Mouse (Mus musculus) retina, postnatal 1 day (tissue): ENCODE results near the gene Insl6.

Experiments used
- DNase-seq: peaks from one replicate; pipeline ENCODE4 v3.0.0-alpha.2; 2012

Gene Insl6

DNA sequence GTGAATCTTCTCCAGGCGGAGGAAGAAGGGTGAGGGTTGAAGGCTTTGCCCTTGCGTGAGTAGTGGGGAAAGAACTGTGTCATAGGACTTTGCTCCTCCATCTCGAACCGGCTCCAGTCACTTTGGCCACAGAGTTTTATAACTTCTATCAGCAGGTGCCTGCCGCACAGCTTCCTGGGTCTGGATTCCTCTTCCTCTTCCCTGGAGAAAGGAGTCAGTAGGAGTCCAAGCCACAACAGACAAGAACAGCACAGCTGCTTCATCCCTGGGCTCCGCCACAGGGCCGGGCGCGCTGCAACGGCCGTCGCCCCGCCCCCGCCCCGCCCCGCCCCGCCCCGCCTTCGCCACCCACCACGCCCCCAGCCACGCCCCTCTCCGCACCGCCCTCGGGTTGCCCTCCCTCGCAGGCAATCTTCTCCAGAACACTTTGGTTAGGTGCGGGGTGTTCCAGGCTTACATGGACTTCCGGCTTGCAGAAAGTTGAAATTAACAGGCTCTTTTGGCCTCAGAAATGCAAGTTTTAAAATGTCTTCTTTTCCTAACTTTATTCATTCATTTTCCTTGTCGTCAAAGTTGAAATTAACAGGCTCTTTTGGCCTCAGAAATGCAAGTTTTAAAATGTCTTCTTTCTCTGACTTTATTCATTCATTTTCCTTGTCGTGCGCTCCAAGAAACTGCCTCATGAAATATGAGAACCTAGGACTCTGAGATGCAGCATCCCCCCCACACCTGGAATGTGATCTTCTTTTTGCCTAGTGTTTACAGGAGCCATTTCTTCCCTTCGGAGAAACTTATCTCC, at the start of gene Insl6:
Insl6 (minus strand) TSS at position 304 of the 799 bp plus-strand sequence.
- peak; percentile 73 for DNase-seq

- DNase-seq, result no peak
These were observed 49.8 kb upstream of the Insl6 start for GRCm38 (mm10) chr19:29374947-29375346.

- DNase-seq, result no peak
These were observed 48.3 kb upstream of the Insl6 start for GRCm38 (mm10) chr19:29373438-29373837.

GRCm38 (mm10) chr19:29372621-29373020, 47.5 kb upstream of the Insl6 start:
- DNase-seq, result no peak

- no peak for DNase-seq
These were observed 47.0 kb upstream of the Insl6 start for GRCm38 (mm10) chr19:29372138-29372537.

DNA sequence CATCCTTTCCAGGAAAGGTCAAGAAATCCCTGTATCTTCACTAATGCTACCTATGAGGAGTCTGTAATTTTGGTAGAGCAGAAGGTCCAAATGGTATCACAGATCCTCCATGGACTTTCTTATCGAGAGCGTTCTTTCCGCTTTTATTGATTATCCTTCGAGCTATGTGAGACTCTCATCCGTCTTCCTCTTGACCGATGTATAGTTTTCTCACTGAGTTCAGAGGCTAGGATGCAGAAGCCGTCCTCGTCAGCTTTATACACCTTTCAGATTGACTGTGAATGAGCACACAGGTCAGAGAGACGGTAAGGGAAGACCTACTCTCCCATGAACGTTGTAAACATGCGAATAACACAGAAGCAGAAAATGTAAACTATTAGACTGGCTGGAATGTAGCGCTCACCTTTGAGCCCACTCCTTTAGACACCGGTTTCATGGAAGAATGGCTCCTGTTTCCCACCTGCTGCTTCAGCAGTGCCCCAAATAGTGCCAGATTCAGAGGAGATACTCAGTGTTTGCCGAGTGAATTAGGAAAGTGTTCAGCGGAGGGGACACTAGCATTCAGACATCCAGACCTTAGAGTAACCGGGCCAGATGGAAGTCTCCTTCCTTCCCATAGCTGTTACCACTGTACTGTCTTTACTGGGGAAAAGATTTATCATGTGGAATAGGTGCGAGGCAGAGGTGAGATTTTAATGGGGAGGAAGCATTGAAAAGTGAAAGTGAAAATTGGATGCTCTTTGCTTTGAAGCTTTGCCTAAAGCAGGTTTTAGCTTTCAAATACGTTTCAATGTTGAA, 46.3 kb upstream of the Insl6 start:
- DNase-seq, result no peak

GRCm38 (mm10) chr19:29370545-29371283, 45.6 kb upstream of the Insl6 start:
- DNase-seq, result no peak

- no peak for DNase-seq
These were observed 45.0 kb upstream of the Insl6 start for GRCm38 (mm10) chr19:29370112-29370511.

- no peak for DNase-seq
These were observed 43.6 kb upstream of the Insl6 start for GRCm38 (mm10) chr19:29368671-29369309.

GRCm38 (mm10) chr19:29368041-29368440, 42.9 kb upstream of the Insl6 start:
- DNase-seq, result no peak

GRCm38 (mm10) chr19:29366969-29367622, 41.9 kb upstream of the Insl6 start, which contains the start of the genes Plgrkt and Cd274:
Gene Plgrkt (minus strand): TSS chr19:29367390.
Gene Cd274 (plus strand): TSS chr19:29367455.
- DNase-seq, result peak; percentile 72

GRCm38 (mm10) chr19:29366226-29366968, 41.2 kb upstream of the Insl6 start:
- DNase-seq, result peak; percentile 5

DNA sequence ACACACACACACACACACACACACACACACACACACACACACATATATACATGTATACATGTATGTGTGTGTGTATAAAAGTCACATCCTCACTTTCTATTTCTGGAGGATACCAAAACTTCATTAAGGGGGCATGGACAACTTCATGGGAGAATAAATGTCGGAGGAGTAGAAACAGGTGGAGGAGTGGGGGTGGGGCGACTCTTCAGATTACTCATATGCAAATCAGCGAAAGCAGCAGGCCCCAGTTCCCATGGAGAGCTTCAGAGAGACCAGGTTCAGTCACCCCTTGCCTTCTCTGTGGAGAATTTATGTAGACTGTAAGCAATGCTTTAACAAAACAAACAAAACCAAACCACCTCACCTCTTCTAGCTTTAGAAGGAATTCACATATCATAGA, 39.9 kb upstream of the Insl6 start:
- peak; percentile 40 for DNase-seq

DNA sequence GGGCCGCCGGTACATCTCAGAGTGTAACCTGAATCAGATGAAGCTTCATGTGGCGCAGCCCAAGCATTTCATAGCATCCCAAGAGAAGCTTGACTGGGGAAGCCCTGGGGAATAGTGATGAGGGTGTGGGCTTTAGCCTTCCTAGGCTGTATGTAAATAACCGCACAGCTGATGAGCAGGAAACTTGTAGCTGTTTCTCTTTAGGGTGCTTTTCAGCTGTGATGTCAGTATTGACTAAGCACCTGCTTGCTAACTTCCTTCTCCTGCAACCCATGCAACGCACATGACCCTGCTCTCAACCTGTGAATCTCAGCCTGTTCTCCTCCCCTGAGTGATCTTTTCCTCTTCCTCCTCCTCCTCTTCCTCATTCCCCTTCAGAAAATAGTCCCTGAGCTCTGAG, 38.9 kb upstream of the Insl6 start:
- DNase-seq, result no peak

GRCm38 (mm10) chr19:29363557-29363956, 38.4 kb upstream of the Insl6 start:
- DNase-seq, result no peak

DNA sequence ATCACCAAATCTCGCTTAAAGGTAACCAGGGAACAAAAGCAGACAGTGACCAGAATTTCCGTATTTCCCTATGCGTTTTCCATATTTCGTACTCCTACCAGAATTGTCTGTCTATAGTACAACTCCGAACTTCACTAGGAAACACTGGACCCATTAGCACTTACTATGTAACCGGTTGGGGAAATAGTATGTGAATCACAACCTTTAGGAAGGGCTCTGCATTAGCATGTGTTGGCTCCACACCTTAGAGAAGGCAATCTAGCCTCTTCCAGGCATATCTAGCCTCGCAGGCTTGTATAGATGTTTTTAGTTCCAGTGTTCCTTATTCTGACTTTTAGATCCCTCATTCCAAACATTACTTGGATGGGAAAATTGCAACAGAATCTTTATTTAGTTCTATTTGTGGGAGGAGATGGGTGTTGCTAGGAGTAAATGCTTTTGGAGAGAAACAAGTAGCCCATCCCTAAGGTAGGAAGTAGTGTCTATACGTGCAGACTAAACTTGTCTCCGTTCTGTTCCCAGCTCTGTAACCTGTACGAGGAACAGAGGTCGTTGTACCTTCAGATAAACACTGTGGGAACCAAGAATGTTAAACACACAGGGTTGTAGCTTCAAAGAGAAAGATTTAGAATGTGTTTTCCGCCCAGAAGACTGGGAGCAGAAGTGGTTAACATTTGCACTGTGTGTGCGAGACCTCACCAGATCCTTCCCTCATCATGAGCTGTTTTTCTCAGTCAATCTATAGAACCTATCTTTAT, 37.2 kb upstream of the Insl6 start:
- DNase-seq, result no peak

DNA sequence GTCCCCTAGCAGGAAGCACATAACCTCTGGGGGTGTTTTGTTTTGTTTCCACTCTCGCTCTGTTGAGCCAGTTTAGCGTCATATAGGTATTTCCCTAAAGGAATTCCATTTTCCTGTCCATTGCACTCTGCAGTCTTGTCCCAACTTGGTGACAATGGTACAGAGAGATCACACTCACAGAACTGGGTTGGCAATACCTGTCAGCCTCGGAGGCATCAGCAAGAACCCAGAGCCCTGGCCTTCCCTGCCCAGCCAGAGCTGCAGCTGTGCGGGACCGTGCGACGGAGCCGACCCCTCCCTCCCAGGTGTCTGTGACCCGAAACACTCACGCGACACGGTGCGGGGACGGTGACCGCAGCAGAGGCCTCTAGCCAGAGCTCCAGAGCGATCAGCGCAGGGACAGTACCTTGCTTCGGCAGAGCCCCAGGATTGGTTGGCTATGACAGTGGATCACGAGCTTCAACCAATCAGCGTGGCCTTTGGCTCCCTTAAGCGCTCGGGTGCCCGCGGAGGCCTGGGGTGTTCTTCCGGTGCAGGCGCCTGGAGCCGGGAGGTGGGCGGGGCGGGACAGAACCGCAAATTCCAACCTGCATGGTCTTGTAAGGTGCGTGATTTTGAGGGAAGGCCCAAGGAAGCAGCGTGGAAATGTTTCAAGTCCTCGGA, 36.4 kb upstream of the Insl6 start:
- peak; percentile 96 for DNase-seq

DNA sequence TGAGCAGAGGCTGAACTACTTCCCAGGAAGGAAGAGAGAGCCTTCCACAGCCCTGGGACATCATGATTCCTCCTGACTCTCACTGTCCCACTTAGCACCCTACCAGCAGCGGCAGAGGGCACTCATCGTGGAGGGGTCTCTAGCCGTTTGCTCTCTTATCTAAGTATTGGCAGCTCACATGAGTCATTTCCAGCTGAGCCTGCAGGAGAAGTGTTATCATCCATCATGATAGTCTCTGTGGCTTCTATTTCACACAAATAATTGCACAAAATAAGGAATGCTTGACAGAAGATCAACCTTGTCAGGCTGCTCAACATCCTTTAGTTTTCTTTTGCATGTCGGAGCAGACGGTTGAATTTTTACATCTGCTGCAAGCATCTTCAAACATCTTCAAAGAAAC, 35.1 kb upstream of the Insl6 start:
- DNase-seq, result no peak

DNA sequence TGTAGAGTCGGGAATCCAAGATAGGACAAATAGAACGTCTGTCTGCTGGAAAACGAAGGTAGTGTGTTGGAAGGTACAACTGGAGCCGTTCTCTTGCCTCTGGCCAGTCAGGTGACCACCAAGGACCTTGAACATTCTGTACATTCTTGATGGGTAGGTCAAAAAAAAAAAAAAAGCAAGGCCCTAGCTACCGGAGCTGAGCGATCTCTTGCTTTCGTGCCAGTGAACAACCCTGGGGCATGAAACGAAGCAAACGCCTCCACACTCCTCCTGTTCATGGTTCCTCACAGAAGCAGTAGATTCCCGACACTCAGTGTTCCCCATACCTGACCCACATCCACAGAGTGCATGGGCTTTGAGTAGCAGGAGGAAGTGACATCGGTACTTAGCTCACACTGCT, 31.1 kb upstream of the Insl6 start:
- DNase-seq, result no peak
